Mouse (Mus musculus) small intestine, adult 2 months (tissue): Measurements from ENCODE around the gene Mdm4.

Source experiments
- CTCF ChIP-seq: fragments of 200-500 bp; IDR thresholded peaks from 2 replicates; pipeline ENCODE4 v1.5.1; 2012; ENCODE audit warnings: low read depth, mild to moderate bottlenecking, control low read depth, inconsistent platforms, low read length, moderate library complexity, mixed read lengths; ENCODE audit not compliant: insufficient replicate concordance, insufficient read length; ENCODE audit errors: extremely low read depth
- POLR2A ChIP-seq: fragments of 200-500 bp; IDR thresholded peaks from 2 replicates; pipeline ENCODE4 v1.6.1; 2012; ENCODE audit warnings: low read depth, mild to moderate bottlenecking, control low read depth, inconsistent platforms, low read length, moderate library complexity

DNA sequence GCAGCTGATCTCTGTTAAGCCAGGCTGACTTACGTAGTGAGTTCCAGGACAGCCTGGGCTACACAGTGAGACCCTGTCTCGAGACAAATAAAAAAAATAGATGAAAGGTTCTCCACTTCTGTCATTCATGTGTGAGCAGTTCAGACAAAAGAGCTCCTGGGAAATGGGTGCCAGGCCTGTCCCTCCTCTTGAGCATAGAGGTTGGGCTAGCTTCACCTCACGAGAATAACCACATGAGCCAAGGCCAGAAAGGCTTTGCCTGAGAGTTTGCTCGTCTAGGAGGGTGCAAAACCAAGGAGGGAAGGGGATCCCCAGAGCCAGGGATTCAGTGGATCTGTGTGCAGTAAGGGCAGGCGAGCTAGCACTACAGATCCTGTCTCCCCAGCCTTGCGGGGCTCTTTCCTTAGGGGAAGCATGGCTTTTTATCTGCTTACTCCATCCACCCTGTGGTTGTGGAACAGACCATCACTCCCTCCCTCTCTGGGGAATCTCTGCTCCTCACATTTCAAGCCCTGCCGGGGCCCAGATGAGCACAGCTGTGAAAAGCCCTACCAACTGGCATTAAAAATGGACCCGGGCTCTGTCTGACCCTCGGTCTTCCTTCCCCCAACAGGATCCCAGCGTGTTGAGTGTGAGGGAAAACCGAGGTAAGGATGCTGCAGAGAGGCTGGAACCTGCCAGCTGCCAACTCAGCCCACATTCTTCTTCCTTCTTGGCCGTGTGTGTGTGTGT, 47.4 kb upstream of the Mdm4 start:
- TF ChIP-seq CTCF (no peak), POLR2A (no peak)
